Mouse (Mus musculus): ENCODE measurements around the gene Slc10a6.

DNA sequence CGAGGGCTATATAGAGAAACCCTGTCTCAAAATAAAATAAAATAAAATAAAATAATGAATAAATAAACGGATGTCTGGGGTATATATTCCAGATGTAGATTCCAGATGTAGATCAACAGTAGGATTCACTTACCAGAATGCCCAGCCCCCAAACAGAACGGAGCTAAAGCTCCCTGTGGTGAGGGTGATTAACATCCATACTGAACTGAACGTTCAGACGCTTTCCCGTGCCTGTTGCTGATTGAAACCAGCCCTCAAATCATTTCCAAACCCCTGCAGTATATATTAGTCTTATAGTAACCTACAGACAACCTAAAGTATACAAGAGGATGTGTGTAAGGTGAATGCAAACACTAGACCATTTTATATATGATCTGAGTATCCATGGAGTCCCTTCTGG, 45.3 kb upstream of the Slc10a6 start:
- no peak for TF ChIP-seq CTCF (IDR thresholded peaks at IDR 0.05; ENCODE audit: extremely low read depth, insufficient read depth, low read length)
- TF ChIP-seq POLR2A (IDR thresholded peaks at IDR 0.05; ENCODE audit: extremely low read depth, insufficient read depth, low read length): no peak
